Mouse (Mus musculus) heart, postnatal 36 days (tissue): ENCODE measurements around the gene Drc1. TPM values are rescaled to one million over a fixed set of nuclear protein-coding genes. Genes with fewer than 3 reads are reported as not detected.

Experiments used
- DNase-seq, 2 experiments: peaks; one replicate each; pipeline ENCODE4 v3.0.0; 2021 to 2022
- intact Hi-C: fragments of 180-260 bp; cut with DNase I; formaldehyde crosslinking; loops from one replicate; pipeline ENCODE4 v1.15.1; 2025
- total RNA-seq, 2 experiments: library from RNA; stranded (reverse); gene quantifications; 2 replicates each; pipeline ENCODE4 v1.2.3; 2021

Gene Drc1
- total RNA-seq, 2 experiments from 2014 or later, result 0.11 TPM; not detected in 1

GRCm38 (mm10) chr5:30406876-30407275 is 125.7 kb downstream of the Drc1 start:
- DNase-seq, result no peak
- intact Hi-C loops, result no loop called here

DNA sequence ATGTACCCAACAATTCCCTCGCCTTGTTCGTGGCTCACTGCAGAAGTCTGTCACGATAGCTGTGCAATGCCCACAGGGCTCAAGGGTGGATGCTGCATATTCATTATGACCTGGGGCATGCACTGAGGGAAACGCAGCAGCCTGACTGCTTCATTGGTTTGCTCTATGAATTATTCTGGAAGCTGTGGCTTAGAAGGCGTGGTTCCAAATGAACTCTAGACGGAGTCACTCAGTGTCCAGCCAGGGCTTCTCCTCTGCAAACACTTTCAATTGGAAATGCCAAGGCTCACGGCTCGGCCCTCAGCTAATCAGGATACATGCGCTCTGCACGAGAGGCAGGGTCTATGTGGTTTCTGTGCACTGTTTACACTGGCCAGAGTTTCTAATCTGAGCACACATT is 130.3 kb downstream of the Drc1 start:
- no peak for DNase-seq
- intact Hi-C loops, result no loop called here

- no peak for DNase-seq
- intact Hi-C loops, result no loop called here
These were observed 134.2 kb downstream of the Drc1 start for GRCm38 (mm10) chr5:30415381-30415780.

GRCm38 (mm10) chr5:30415876-30416275 is 134.7 kb downstream of the Drc1 start:
- no peak for DNase-seq
- intact Hi-C loops, result no loop called here

Other genes with a start within 250 kb of the Drc1 start
- gene Tyms, start 207.8 kb upstream of the Drc1 start, total RNA-seq, result 1 to 10 TPM; 4.1 to 4.7 TPM
- gene Garem2, start 176.2 kb upstream of the Drc1 start, total RNA-seq, result under 1 TPM; 0.11 to 0.14 TPM
- not detected for gene 3110082J24Rik, start 175.3 kb upstream of the Drc1 start, total RNA-seq
- gene Hadha, start 126.2 kb upstream of the Drc1 start, total RNA-seq, result 1,000 to 10,000 TPM; 1,332 to 1,358 TPM
- 1,000 to 10,000 TPM; 2,118 to 2,205 TPM for gene Hadhb, start 126.1 kb upstream of the Drc1 start, total RNA-seq
- gene Adgrf3, start 75.7 kb upstream of the Drc1 start, total RNA-seq, result under 1 TPM in 1 of 2 experiments, not detected in 1; 0.08 TPM
- 10 to 100 TPM; 15.0 to 17.4 TPM for gene Selenoi, start 48.8 kb upstream of the Drc1 start, total RNA-seq
- gene Otof, start 180.5 kb downstream of the Drc1 start, total RNA-seq, result not detected
- gene 1700001C02Rik, start 184.7 kb downstream of the Drc1 start, total RNA-seq, result not detected